Mouse (Mus musculus) T-helper 1 cell (primary cell): ENCODE results near the gene Ubc.

Experiments
- in situ Hi-C: fragments of 300-600 bp; cut with MboI, MseI; formaldehyde crosslinking; loops from one replicate; pipeline ENCODE4 v1.15.1; 2025; ENCODE audit warnings: high pct_unique_total_duplicates

Ubc gene

GRCm38 (mm10) chr5:125383637-125384420 is 6.2 kb downstream of the Ubc start:
- in situ Hi-C loops, result no loop called here

- in situ Hi-C loops, result no loop called here
These were observed 7.1 kb downstream of the Ubc start for GRCm38 (mm10) chr5:125382673-125383558.

- in situ Hi-C loops, result no loop called here
These were observed 7.9 kb downstream of the Ubc start for GRCm38 (mm10) chr5:125381954-125382672.

- in situ Hi-C loops, result no loop called here
These were observed 11.1 kb downstream of the Ubc start for GRCm38 (mm10) chr5:125378919-125379318.

GRCm38 (mm10) chr5:125377214-125377613 is 12.8 kb downstream of the Ubc start:
- in situ Hi-C loops, result no loop called here

GRCm38 (mm10) chr5:125375871-125376270 is 14.1 kb downstream of the Ubc start:
- in situ Hi-C loops, result no loop called here

- in situ Hi-C loops, result no loop called here
These were observed 18.0 kb downstream of the Ubc start for GRCm38 (mm10) chr5:125372027-125372426.

- in situ Hi-C loops, result no loop called here
These were observed 18.9 kb downstream of the Ubc start for GRCm38 (mm10) chr5:125370950-125371693.

GRCm38 (mm10) chr5:125368568-125368967 is 21.4 kb downstream of the Ubc start:
- in situ Hi-C loops, result no loop called here

- in situ Hi-C loops, result no loop called here
These were observed 21.8 kb downstream of the Ubc start for GRCm38 (mm10) chr5:125368156-125368555.

- in situ Hi-C loops, result no loop called here
These were observed 25.1 kb downstream of the Ubc start for GRCm38 (mm10) chr5:125364851-125365429.

GRCm38 (mm10) chr5:125363894-125364293 is 26.1 kb downstream of the Ubc start:
- in situ Hi-C loops, result no loop called here

GRCm38 (mm10) chr5:125360981-125361510 is 29.0 kb downstream of the Ubc start:
- in situ Hi-C loops, result no loop called here

- in situ Hi-C loops, result no loop called here
These were observed 29.4 kb downstream of the Ubc start for GRCm38 (mm10) chr5:125360566-125360965.

- in situ Hi-C loops, result no loop called here
These were observed 31.8 kb downstream of the Ubc start for GRCm38 (mm10) chr5:125358270-125358608.

- in situ Hi-C loops, result no loop called here
These were observed 32.3 kb downstream of the Ubc start for GRCm38 (mm10) chr5:125357543-125358269.

GRCm38 (mm10) chr5:125355650-125356049 is 34.4 kb downstream of the Ubc start:
- in situ Hi-C loops, result no loop called here

- in situ Hi-C loops, result no loop called here
These were observed 35.0 kb downstream of the Ubc start for GRCm38 (mm10) chr5:125354885-125355492.

GRCm38 (mm10) chr5:125352781-125353294 is 37.2 kb downstream of the Ubc start:
- in situ Hi-C loops, result no loop called here
